Mouse (Mus musculus) liver, adult 2 months (tissue): ENCODE measurements around the gene Tgfbr2.
A peak's percentile ranks its signal among the peaks of the same experiment; 100 is the strongest.

Experiments used
- CTCF ChIP-seq: fragments of 200-500 bp; IDR thresholded peaks from 2 replicates; pipeline ENCODE4 v1.5.1; 2011; ENCODE audit warnings: low read depth, low read length, control low read depth
- POLR2A ChIP-seq: fragments of 200-500 bp; IDR thresholded peaks from 2 replicates; pipeline ENCODE4 v1.6.1; 2011; ENCODE audit warnings: low read length, control low read depth; ENCODE audit not compliant: insufficient read depth; ENCODE audit errors: extremely low read depth

DNA sequence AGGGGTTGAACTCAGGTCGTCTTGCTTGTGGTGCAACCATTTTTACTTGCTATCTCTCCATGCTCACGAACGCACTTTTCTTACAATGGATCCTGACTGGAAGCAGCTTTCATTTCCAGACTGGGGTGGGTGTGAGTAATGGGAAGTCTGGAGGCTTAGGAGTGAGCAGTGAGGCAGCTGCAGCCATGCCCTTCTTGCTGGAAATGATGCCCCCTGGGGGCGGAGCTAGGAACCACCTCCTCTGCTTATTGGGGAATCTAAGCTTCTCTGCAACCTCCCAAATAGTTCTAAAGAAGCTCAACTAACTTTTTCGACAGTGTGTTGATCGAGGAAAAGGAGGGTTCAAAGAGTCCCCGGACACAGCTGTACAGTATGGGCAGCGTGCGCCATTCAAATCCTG lies 86.2 kb downstream of the Tgfbr2 start:
- TF ChIP-seq POLR2A (no peak), CTCF (peak; percentile 46)
